Mouse (Mus musculus) c-Kit-positive CD71-negative TER-119-negative erythroid progenitor cells, embryonic 14.5 days (primary cell): Measurements from ENCODE around the gene Lman2.

Experiments used
- DNase-seq: peaks from one replicate; pipeline ENCODE4 v3.0.0-alpha.2; 2013; ENCODE audit warnings: low read depth

Gene Lman2

GRCm38 (mm10) chr13:55371007-55371681 lies 8.6 kb upstream of the Lman2 start:
- no peak for DNase-seq

DNA sequence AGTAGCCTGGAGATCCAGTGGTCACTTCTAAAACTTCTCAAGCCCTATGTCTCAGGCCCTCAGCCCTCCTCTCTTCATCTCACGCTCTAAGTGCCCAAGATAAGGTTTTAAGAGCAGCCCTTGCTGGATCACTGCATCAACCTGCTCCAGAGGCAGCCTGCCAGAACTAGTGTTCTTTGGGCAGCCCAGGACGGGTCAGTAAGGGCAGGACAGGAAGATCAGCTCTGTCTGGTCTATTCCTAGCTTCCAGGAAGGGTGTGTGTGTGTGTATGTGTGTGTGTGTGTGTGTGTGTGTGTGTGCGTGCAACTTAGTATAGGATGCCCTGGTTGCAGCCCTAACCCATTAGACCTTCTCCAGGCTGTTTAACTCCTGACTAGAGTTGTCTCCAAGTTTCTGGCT lies 7.7 kb upstream of the Lman2 start:
- no peak for DNase-seq

DNA sequence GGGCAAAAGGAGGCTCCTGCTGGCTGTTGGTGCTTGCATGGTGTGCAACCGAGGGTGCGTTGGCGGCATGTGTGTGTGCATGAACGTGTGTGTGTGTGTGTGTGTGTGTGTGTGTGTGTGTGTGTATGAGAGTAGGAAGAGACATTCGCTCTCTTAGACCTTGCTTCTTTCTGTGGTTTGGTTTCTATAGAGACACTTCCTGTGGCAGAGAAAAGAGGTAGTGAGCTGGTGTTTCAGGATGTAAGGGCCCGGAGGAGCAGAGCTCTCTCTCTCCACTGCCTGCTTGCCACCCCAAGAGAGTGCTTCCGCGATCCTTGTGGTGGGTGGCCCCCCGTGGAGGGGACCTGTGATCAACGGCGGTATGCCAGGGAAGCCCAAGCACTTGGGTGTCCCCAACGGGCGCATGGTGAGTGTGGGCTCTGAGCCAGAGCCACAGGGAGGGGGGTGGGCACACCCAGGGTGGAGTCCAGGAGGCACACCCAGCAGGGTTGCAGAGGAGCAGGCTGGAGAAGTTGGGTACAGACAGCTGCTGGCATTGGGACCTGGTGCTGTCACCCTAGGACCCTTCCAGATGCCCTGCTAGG lies 7.0 kb upstream of the Lman2 start, which contains the start of gene Rgs14:
TSS of gene Rgs14 (plus strand) at position 202 of the 584 bp plus-strand sequence.
- DNase-seq = peak; percentile 56

DNA sequence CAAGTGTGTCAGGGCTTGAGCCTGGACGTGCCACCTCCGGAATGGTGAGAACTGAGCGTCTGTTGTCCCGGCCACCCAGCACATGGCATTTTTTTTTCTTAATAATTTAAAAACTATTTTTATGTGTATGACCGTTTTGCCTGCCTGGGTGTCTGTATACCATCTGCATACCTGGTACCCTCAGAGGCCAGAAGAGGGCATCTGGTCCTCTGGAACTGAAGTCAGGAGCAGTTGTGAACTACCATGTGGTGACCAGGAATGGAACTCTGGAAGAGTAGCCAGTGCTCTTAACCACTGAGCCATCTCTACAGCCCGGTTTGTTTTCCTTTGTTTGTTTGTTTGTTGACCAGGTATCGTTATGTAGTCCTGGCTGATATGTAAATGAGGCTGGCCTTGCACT lies 5.8 kb upstream of the Lman2 start:
- DNase-seq = no peak

DNA sequence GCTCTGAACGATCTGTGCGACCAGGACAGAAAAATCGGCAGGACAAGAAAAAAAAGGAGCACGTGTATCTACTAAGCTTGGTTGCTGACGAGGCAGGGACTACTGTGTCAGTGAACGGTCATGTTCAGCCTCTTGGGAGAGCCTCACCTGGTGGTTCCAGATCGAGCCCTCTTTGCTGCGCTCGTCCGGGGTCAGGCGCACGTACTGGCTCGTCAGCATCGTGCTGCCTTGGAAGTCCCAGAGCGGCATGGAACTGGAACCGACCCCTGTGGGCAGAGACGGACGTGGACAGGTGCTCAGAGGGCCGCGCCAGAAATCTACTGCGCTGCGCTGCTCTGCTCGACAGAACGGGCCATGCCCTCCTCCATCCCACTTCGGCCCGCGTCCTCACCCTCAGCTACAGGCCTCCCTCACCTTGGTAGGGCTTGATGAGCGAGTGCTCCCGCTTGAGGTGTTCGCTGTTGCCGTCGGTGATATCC lies 570 bp downstream of the Lman2 start:
- no peak for DNase-seq

- no peak for DNase-seq
Observed at GRCm38 (mm10) chr13:55361145-55361544, 1.4 kb downstream of the Lman2 start.

DNA sequence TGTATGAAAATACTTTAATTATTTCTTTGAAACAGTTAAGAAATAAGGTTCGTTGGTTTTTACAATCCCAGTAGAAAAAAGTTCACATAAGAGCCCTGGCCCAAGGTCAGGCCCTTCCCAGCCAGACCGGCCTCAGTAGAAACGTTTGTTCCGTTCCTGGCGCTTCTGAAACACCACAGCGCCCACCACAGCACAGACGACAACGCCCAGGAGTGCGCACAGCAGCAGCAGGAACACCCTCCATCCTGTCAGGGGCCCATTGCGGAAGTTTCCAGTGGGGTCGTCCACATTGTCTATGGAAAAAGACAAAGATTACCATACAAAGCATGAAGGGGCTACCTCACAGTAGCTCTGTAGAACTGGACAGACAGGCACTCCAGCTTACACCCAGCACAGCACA lies 15.8 kb downstream of the Lman2 start:
- DNase-seq = no peak

DNA sequence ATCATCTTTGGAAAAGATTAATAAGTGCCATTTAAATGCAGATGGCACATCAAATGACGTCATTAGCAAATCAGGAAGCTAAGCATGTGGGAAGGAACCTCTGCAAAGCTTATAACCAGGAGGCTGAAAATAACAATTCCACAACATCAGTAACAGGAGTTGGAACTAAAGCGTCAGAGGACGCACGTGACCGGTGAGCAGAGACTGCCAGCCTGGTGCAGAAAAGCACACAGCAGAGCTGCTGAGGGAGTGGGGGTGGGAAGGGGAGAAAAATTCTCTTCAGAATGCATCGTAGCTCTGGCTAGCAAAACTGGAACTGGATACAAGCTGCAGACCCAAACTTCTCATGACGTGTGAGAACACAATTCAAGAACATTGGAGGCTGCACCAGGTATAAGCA lies 18.3 kb downstream of the Lman2 start:
- DNase-seq = no peak

GRCm38 (mm10) chr13:55342469-55342868 lies 20.1 kb downstream of the Lman2 start:
- DNase-seq = no peak

DNA sequence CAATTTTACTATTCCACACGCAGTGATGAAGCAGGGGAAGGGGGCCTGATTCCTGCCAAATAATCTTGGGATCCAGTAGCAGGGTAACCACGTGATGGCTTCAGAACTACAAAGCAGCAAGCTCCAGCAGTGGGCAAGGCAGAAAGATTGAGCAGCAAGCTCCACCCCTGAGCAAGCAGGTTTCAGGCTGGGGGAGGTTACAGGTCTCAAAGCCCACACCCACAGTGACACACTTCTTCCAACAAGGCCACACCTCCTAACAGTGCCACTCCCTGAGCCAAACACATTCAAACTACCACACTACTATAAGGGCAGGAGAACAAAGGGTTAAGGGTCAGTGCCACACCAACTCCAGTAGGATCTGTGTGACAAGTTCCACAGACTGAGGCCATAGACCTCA lies 23.3 kb downstream of the Lman2 start:
- no peak for DNase-seq

GRCm38 (mm10) chr13:55338131-55339054 lies 24.2 kb downstream of the Lman2 start:
- no peak for DNase-seq

DNA sequence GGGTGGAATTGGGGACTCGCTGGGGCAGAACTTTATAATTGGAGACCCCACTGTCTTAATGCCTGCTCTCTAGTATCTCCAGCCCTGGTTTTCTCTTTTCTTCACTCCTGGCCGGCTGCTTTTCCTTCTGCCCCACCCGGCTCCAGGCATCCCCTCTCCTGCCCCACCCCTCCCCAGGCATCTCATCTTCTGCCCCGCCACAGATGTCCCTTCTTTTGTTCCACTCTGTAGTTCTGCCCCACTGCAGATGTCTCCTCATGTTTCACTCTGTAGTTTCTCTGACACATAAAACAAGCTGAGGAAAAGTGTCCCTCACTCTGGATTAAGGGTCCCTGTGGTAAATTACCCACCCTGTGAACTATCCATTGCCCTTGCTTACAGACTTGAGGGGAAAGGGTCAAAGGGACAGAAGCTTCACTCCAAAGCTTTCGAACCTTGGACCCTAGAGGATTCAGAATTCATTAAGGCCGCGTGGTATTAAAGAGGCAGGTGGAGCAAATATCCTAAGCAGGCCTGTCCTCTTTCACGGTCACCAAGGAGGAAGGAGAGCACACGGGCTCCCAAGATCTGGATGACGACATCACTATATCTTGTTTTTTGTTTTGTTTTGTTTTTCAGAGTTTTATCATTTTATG lies 25.1 kb downstream of the Lman2 start:
- DNase-seq = no peak

DNA sequence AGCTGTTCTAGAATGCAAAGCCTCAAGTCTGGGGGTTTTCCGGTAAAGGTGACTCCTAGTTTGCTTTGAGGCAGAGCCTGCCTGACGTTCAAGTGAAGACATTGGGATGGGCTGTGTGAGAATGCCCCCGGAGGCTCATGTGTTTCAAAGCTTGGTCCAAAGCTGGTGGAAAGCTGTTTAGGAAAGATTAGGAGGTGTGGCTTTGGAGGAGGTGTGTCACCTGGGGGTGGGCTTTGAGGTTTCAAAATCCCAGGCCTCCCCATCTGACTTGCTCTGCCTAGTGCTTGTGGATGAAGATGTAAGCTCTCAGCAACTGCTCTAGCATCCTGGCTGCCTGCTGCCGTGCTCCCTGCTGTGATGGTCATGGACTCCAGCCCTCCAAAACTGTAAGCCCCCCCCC lies 26.9 kb downstream of the Lman2 start:
- no peak for DNase-seq

- no peak for DNase-seq
Observed at GRCm38 (mm10) chr13:55332331-55332730, 30.3 kb downstream of the Lman2 start.

- DNase-seq = no peak
Observed at GRCm38 (mm10) chr13:55330567-55331400, 31.8 kb downstream of the Lman2 start.

GRCm38 (mm10) chr13:55329683-55330566 lies 32.7 kb downstream of the Lman2 start, which contains the start of gene Mxd3:
TSS of gene Mxd3 (minus strand) at chr13:55329823.
- peak; percentile 79 for DNase-seq

DNA sequence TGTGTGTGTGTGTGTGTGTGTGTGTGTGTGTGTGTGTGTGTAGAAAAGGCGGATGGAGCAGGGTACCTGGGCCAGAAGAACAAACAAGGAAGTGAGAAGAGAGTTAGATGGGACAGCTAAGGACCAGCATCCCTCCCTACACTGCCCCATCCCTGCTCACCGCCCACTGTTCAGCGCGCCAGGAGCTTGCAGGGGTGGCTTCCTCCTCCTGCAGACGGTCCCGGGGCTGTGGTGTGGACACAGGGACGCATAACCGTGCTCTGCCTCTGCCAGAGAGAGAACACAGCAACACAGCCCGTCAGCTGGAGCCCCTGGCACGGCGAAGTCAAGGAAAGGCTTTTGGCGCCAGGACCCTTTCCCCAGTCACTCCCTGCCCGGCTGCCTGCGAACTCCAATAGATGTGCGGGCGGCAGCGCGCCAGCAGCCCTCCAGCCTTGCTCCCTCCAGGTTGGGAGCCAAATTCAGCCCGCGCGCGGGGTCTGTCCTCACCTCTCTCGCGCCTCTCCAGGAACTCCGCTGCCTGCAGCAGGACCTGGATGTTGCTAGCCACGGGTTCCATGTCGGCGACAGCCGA lies 33.4 kb downstream of the Lman2 start:
- DNase-seq = no peak

GRCm38 (mm10) chr13:55328641-55329040 lies 33.9 kb downstream of the Lman2 start:
- DNase-seq = no peak

GRCm38 (mm10) chr13:55328171-55328570 lies 34.4 kb downstream of the Lman2 start:
- no peak for DNase-seq

- peak; percentile 85 for DNase-seq
Observed at GRCm38 (mm10) chr13:55327633-55328032, 35.0 kb downstream of the Lman2 start.
